Mouse (Mus musculus) hindbrain, embryonic 12.5 days (tissue): ENCODE results near the gene Ptges. TPM values are rescaled to one million over a fixed set of nuclear protein-coding genes. Genes with fewer than 3 reads are reported as not detected.

Experiments
- ATAC-seq: fragments of 200-750 bp; cut with Nextera tagmentation; 2 replicates; pipeline ENCODE4 v1.8.0; 2017; ENCODE audit warnings: moderate TSS enrichment; ENCODE audit not compliant: low FRiP score
- H3K27ac ChIP-seq: fragments of 300-500 bp; sonication (generic); 2 replicates; pipeline ENCODE4 v1.5.1; 2016; ENCODE audit warnings: mild to moderate bottlenecking
- H3K27me3 ChIP-seq: fragments of 300-500 bp; sonication (generic); 2 replicates; pipeline ENCODE4 v1.6.1; 2016; ENCODE audit warnings: mild to moderate bottlenecking
- H3K36me3 ChIP-seq: fragments of 300-500 bp; sonication (generic); 2 replicates; pipeline ENCODE4 v1.6.1; 2016; ENCODE audit warnings: mild to moderate bottlenecking
- H3K4me1 ChIP-seq: fragments of 300-500 bp; sonication (generic); 2 replicates; pipeline ENCODE4 v1.6.1; 2016
- H3K4me2 ChIP-seq: fragments of 300-500 bp; sonication (generic); replicated peaks from 2 replicates; pipeline ENCODE4 v1.6.1; 2016; ENCODE audit warnings: mild to moderate bottlenecking
- H3K4me3 ChIP-seq: fragments of 300-500 bp; sonication (generic); 2 replicates; pipeline ENCODE4 v1.5.1; 2016; ENCODE audit warnings: mild to moderate bottlenecking
- H3K9ac ChIP-seq: fragments of 300-500 bp; sonication (generic); 2 replicates; pipeline ENCODE4 v1.6.1; 2016; ENCODE audit warnings: mild to moderate bottlenecking, moderate library complexity
- H3K9me3 ChIP-seq: fragments of 300-500 bp; sonication (generic); replicated peaks from 2 replicates; pipeline ENCODE4 v1.6.1; 2016; ENCODE audit warnings: mild to moderate bottlenecking
- WGBS: fragments of 180-500 bp; shearing (Covaris S2); methylation state at CpG from one replicate; pipeline ENCODE4 v1.1.7; 2016; 5-methylcytosine and 5-hydroxymethylcytosine counted together
- polyA plus RNA-seq: library from polyadenylated mRNA; unstranded; fragments of >200 nt; fragmentation: Nextera tagmentation; extraction: Ambion mirVana; gene quantifications from 2 replicates; pipeline ENCODE4 v1.2.1, GENCODE M21; 2016

Gene Ptges
- 4.7 and 7.1 TPM in 2 replicates for polyA plus RNA-seq

DNA sequence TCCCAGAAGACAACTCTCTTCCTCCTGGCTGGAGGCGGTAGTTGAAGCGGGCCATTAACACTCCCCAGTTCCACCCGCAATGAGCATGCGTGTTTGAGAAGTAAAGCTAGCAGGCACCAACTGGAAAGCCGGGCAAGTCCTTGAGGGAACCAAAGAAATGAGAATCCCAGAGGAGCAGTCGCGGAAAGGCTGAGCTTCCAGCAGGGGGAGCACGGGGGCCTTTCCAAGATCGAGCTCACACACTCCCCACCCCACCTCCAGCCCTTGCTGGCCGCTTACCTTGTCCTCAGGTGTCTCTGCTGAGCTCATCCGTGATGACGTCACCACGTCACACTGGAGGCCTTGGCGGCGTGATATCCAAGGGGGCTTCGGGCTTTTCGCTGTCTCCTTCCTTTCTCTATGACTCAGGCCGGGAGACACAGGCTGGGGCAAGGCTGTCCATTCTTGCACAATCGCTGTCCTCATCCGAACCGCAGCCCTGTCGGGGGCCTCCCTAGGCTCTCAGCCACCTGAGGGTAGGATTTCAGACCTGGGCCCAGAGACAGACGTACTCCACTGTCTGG lies at the start of gene Ptges:
Gene Ptges (minus strand): TSS at position 381 of the 563 bp plus-strand sequence.
- H3K36me3 ChIP-seq = no peaks in the 10 kb centered on the region
- no peaks in the 10 kb centered on the region for H3K9me3 ChIP-seq
- WGBS = 3% methylated on average over 23 of the region's 23 CpGs
- peak; percentile 63 for ATAC-seq
- H3K27me3 ChIP-seq = no peaks in the 10 kb centered on the region
- peaks cover 12% of the 10 kb centered on the region for H3K4me1 ChIP-seq
- peak within 1 kb of the TSS; percentile 50 for H3K4me2 ChIP-seq
- H3K9ac ChIP-seq = peak within 1 kb of the TSS; percentile 52
- H3K4me3 ChIP-seq = peak within 1 kb of the TSS; percentile 15
- H3K27ac ChIP-seq = no peak within 1 kb of the TSS

DNA sequence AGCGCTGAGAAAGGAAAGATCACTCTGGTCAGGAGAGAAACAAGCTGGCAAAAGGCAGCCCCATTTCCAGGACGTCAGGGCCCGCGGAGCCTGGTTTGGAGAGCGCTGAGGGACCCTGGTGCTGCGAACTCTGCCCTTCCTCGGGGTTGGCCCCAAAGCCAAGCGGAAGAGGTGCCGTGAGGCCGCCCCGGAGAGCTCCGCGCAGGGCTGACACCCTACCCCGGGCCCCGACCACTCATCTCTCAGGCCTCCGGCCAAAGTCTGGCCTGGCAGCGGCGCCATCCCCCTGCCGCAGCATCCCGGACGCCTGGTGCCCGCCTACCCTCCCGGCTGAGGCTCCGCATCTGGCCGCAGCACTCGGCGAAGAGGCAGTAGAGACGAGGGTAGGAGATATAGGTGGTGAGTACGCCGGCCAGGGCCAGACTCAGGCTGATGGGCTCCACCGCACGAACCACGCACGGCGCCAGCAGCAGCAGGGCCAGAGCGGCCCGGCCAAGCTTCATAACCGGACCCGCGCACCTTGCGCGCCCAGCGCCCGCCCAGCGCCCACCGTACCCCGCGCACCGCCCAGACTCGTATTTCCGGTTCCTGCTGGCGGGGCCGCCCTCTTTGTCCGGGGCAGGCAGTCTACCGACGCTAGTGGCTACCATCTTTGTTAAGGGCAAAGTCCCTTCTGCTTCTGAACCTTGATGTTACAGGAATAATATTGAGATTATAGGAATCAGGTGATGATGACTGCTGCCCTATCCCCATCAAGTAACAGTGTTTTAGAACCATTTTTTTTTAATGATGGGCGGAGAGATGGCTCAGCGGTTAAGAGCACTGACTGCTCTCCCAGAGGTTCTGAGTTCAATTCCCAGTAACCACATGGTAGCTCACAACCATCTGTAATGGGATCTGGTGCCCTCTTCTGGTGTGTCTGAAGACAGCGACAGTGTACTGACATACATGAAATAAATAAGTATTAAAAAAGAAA lies 38.0 kb upstream of the Ptges start, which contains the start of gene Tor1a:
Gene Tor1a (minus strand): TSS at position 582 of the 976 bp plus-strand sequence.
- Histone ChIP-seq H3K9me3 (no peaks in the 10 kb centered on the region), H3K4me1 (peaks cover 18% of the 10 kb centered on the region), H3K36me3 (peaks cover 27% of the 10 kb centered on the region), H3K27me3 (no peaks in the 10 kb centered on the region), H3K27ac (peak within 1 kb of the TSS; percentile 80), H3K4me2 (peak within 1 kb of the TSS; percentile 93), H3K9ac (peak within 1 kb of the TSS; percentile 94), H3K4me3 (peak within 1 kb of the TSS; percentile 99)
- 2% methylated on average over 59 of the region's 59 CpGs for whole genome bisulfite sequencing
- ATAC-seq = peak; percentile 95

DNA sequence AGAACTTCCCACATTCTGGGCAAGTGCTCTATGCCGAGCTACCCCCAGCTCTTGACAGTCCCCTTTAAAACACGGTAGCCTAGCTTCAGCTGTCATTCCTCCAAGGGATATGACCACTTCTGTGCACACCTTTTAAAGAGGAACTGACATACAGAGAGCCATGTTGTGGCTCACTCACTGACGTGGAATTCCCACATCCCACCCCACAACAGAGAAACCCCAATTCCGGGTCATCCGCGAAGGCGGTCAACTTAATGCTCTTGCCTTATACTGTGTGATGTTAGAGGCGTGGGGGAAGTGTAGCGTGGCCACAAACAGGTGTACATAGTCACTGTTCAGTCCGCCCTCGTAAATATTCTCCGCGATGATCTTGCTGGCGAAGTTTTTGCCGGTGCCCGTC lies 37.2 kb upstream of the Ptges start:
- Histone ChIP-seq H3K4me3 (peak overlapping the region; percentile 99), H3K4me1 (peaks cover 18% of the 10 kb centered on the region), H3K27me3 (no peaks in the 10 kb centered on the region), H3K27ac (no peak overlapping the region), H3K9ac (peak overlapping the region; percentile 94), H3K36me3 (peaks cover 32% of the 10 kb centered on the region), H3K4me2 (peak overlapping the region; percentile 93), H3K9me3 (no peaks in the 10 kb centered on the region)
- 27% methylated on average over 16 of the region's 16 CpGs for WGBS
- ATAC-seq = no peak

DNA sequence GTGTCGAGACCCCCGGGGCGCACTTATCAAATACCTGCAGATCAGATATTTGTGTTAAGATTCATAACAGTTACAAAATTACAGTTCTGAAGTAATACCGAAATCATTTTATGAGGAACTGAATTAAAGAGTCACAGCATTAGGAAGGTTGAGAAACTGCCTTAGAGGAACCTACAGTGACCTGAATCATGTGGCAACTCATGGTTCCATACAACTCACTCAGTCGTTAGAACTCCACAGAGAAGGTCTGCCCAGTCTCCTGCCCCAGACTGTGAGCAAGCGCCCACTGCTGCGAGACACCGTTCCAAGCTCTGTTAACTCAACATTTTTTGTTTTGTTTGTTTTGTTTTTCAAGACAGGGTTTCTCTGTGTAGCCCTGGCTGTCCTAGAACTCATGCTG lies 36.0 kb upstream of the Ptges start:
- Histone ChIP-seq H3K36me3 (peaks cover 44% of the 10 kb centered on the region), H3K4me2 (no peak overlapping the region), H3K27ac (no peak overlapping the region), H3K9ac (no peak overlapping the region), H3K9me3 (no peaks in the 10 kb centered on the region), H3K27me3 (no peaks in the 10 kb centered on the region), H3K4me3 (no peak overlapping the region), H3K4me1 (peaks cover 18% of the 10 kb centered on the region)
- WGBS = 94% methylated on average over 8 of the region's 8 CpGs
- ATAC-seq = no peak

DNA sequence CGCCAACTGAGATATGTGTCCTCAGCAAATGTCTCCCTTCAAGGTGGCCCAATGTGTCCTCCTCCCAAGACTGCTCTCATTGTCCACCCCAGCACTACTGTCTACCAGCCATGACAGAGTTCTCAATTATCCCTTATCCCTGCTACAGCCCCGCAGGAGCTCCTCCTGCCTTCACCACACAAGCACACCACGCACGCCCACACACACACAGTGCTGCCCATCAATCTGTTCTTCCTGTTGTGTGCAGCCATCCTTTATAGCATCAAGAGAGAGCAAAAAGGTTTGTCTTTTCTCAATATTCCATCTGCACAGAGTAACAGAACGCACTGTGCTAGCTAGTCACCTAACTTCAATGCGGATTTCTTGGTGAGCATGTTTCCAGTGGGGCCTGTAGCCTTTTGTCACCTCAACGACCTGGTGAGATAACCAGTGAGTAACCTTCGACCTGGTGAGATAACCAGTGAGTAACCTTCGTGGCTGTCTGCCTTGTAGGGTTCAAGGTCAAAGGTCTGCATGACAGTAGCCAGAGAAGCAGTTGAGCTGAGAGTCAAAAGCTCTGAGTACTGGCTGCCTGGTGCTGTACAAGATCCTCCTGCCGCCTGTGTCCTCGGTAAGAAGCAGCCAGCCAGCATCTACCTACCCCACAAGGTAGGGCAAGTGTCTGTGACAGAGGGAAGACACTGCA lies 33.0 kb upstream of the Ptges start:
- ATAC-seq = no peak
- no peak overlapping the region for H3K4me3 ChIP-seq
- no peak overlapping the region for H3K27ac ChIP-seq
- peaks cover 18% of the 10 kb centered on the region for H3K4me1 ChIP-seq
- H3K36me3 ChIP-seq = peaks cover 70% of the 10 kb centered on the region
- no peak overlapping the region for H3K9ac ChIP-seq
- H3K27me3 ChIP-seq = no peaks in the 10 kb centered on the region
- 88% methylated on average over 11 of the region's 11 CpGs for WGBS
- no peak overlapping the region for H3K4me2 ChIP-seq
- H3K9me3 ChIP-seq = no peaks in the 10 kb centered on the region

DNA sequence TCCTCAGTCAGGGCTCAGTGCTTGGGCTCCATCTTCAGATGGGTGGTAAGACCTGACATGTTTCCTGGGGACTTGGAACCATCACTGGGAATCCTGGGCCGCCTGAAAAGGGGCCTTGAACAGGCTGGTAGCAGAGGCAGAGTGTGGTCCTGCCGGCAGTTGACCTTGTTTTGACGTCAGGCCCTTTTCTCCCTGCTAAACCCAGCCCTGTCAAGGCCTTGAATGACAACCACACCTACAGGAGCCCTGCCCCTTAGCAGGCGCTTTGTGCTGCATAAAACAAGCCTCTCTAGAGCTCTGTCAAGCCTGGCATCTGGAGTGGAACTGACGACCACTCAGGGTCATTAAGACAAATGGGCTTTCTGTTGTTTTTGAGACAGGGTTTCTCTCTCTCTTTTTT lies 30.2 kb upstream of the Ptges start:
- 44% methylated on average over 5 of the region's 5 CpGs for WGBS
- no peaks in the 10 kb centered on the region for H3K27me3 ChIP-seq
- peaks cover 11% of the 10 kb centered on the region for H3K4me1 ChIP-seq
- no peak overlapping the region for H3K4me3 ChIP-seq
- H3K4me2 ChIP-seq = no peak overlapping the region
- no peaks in the 10 kb centered on the region for H3K9me3 ChIP-seq
- no peak for ATAC-seq
- H3K36me3 ChIP-seq = peaks cover 95% of the 10 kb centered on the region
- no peak overlapping the region for H3K27ac ChIP-seq
- no peak overlapping the region for H3K9ac ChIP-seq

DNA sequence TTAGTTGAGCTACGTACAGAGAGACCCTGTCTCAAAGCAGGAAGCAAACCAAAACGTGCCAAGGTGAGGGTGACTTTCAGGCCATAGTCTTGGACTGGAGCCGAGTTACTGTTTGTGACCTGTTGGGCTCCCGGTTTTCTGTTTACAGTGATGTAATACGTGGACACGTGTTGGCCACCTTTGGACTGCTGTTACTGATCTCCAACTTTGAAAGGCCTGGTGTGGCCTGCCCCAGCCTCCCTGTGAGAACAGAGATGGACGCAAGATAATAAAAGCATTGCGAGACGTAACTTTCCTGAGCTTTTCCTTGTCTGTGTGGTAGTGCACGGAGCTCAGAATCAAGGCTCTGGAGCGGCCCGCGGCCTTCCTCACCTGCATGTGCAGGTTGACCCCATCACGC lies 29.1 kb upstream of the Ptges start:
- Histone ChIP-seq H3K27me3 (no peaks in the 10 kb centered on the region), H3K27ac (no peak overlapping the region), H3K4me1 (peaks cover 23% of the 10 kb centered on the region), H3K4me3 (no peak overlapping the region), H3K9me3 (no peaks in the 10 kb centered on the region), H3K36me3 (peaks cover 84% of the 10 kb centered on the region), H3K4me2 (no peak overlapping the region), H3K9ac (no peak overlapping the region)
- WGBS = 92% methylated on average over 14 of the region's 14 CpGs
- ATAC-seq = no peak

DNA sequence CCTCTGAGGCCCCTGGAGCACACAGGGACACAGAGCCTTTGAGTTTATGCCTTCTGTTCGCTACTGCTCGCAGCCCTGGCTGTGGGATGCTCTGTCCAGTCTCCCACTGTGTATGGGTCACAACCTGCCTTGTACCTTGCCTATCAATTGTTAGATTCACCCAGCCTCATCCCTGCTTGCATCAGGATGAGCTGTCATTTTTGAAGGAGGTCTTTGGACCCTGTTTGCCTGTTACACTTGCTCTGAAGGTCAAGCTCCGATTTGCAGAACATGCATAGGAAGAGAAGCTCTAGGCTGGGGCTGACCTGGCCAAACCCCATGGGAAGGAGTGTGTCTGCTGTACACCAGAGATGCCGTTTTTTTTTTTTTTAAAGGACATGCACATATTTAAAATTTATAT lies 27.8 kb upstream of the Ptges start:
- ATAC-seq = no peak
- H3K36me3 ChIP-seq = peaks cover 71% of the 10 kb centered on the region

DNA sequence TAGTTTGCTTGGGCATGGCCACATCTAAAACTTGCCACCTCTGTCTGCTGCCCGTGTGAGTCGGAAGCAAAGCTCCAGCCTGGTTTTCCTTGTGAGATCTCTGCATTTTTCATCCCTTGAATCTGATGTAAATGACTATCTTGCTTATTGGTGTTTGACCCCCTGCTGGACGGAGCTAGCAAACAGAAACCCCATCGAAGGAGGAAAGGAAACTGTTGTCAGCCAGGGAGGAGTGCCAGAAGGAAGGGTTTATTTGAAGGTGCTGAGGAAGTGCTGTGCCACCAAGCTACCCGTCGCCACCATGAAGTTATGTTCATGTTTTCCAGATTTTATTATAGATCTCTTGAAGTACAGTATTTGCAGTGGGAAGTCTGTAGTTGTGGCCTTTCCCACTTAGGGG lies 25.1 kb upstream of the Ptges start:
- Histone ChIP-seq H3K4me2 (peak overlapping the region; percentile 91), H3K4me3 (no peak overlapping the region)
- WGBS = 72% methylated on average over 6 of the region's 6 CpGs

More for the DNA sequence above, 27.8 kb upstream of the Ptges start:
- Histone ChIP-seq H3K4me2 (no peak overlapping the region), H3K9me3 (no peaks in the 10 kb centered on the region), H3K4me3 (no peak overlapping the region), H3K9ac (no peak overlapping the region; the same call in 1 of the 2 replicates), H3K27me3 (no peaks in the 10 kb centered on the region), H3K4me1 (peaks cover 28% of the 10 kb centered on the region), H3K27ac (no peak overlapping the region)
- 78% methylated on average over 4 of the region's 4 CpGs for WGBS

DNA sequence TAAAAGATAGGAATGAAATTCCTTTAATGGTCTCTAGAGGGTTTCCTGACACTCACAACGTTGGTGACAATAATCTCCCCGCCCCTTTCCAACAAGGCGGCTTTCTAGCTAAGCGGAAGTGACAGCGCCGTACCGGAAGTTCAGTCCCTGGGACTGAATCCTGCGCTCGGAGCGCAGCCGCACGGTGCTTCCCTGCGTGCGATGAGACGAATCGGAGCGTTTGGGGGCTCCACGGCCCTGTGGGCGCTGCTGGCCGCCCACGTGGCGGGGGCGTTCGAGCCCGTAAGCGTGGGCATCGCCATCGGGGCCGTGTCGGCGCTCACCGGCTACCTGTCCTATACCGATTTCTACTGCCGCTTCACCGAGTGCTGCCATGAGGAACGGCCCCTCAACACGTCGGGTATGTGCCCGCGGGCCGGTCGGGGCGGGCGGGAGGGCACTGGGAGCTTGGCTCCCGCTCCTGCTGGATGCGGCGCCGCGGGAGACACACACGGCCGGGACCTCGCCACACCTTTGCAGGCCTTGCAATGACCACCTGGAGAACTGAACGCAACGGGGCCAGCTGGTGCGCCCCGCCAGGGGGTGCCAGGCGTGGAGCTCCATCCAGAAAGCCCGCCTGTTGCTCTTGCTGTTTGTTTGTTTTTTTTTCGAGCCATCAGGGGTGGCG lies 23.3 kb upstream of the Ptges start, which contains the start of gene Tor1b:
Gene Tor1b (plus strand): TSS at position 136 of the 667 bp plus-strand sequence.
- Histone ChIP-seq H3K4me1 (peaks cover 31% of the 10 kb centered on the region), H3K27ac (peak within 1 kb of the TSS; percentile 90), H3K4me2 (peak within 1 kb of the TSS; percentile 91), H3K36me3 (peaks cover 27% of the 10 kb centered on the region), H3K27me3 (0 out of 2 replicates have a peak, but pooled peaks cover 4% of the 10 kb centered on the region), H3K9me3 (no peaks in the 10 kb centered on the region), H3K4me3 (peak within 1 kb of the TSS; percentile 95), H3K9ac (peak within 1 kb of the TSS; percentile 94)
- ATAC-seq = peak; percentile 95
- WGBS = 0% methylated on average over 60 of the region's 60 CpGs

More for the DNA sequence above, 25.1 kb upstream of the Ptges start:
- Histone ChIP-seq H3K9me3 (no peaks in the 10 kb centered on the region), H3K4me1 (peaks cover 31% of the 10 kb centered on the region), H3K9ac (peak overlapping the region; percentile 94; the same call in 1 of the 2 replicates), H3K27ac (no peak overlapping the region), H3K27me3 (no peaks in the 10 kb centered on the region), H3K36me3 (peaks cover 45% of the 10 kb centered on the region)
- no peak for ATAC-seq

DNA sequence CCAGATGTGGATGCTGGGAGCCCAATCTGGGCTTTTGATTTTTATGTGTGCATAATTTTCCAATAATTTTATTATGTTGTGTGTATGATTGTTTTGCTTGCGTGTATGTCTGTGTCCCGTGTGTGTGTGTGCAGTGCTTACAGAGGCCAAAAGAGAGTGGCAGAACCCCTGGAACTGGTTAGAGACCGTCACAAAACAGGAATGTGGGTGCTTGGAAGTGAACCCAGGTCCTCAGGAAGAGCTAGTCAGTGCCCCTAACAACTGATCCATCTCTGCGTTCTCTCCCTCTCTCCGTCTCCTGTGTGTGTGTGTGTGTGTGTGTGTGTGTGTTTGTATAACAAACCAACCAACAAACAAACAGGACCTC lies 22.8 kb upstream of the Ptges start:
- Histone ChIP-seq H3K4me1 (peaks cover 31% of the 10 kb centered on the region), H3K27me3 (0 out of 2 replicates have a peak, but pooled peaks cover 4% of the 10 kb centered on the region), H3K4me3 (peak overlapping the region; percentile 95), H3K4me2 (peak overlapping the region; percentile 91), H3K9me3 (no peaks in the 10 kb centered on the region), H3K36me3 (peaks cover 24% of the 10 kb centered on the region), H3K27ac (peak overlapping the region; percentile 90), H3K9ac (peak overlapping the region; percentile 94; the same call in 1 of the 2 replicates)
- peak; percentile 41; the same call in 1 of the 2 replicates for ATAC-seq
- WGBS = 30% methylated on average over 5 of the region's 5 CpGs
